30 mouse cellular contexts compared by ENCODE assay signal in genomic region chr11:70070603-70071002, GRCm38 (mm10). TPM values are rescaled to one million over a fixed set of nuclear protein-coding genes. Genes with fewer than 3 reads are reported as not detected.
"Had no signal": no experiment of that assay in that cellular context is flagged by ENCODE, and none has a peak within 500 bp of the region (broad histone marks: within the 10 kb centered on the region; RNA-seq: fewer than 3 reads in every experiment).

No protein-coding gene starts in this region.

RNA-seq across cellular contexts. Expression of gene Asgr1, which starts 16.7 kb away (rescaled TPM):
- total RNA-seq: gastrocnemius, adult 18-20 months; gastrocnemius, adult 8-10 months; gastrocnemius, postnatal 14 days; gastrocnemius, postnatal 36 days; heart, adult 18-20 months; heart, adult 8-10 months; heart, postnatal 25 days; heart, postnatal 4 days had no signal
- polyA plus RNA-seq: heart, embryonic 14.5 days; heart, embryonic 16.5 days; inflammation-experienced regulatory T-cells, adult 6 months; intestine, postnatal 0 days; large intestine, adult 2 months had no signal

RNA-seq across cellular contexts. Expression of gene Asgr2, which starts 21.8 kb away (rescaled TPM):
- total RNA-seq: forebrain, postnatal 0 days; gastrocnemius, adult 8-10 months; gastrocnemius, postnatal 14 days; gastrocnemius, postnatal 36 days; heart, postnatal 10 days; heart, postnatal 25 days; heart, postnatal 4 days; layer of hippocampus, adult 18-20 months; layer of hippocampus, postnatal 14 days; layer of hippocampus, postnatal 36 days; left cerebral cortex, adult 18-20 months; left cerebral cortex, adult 8-10 months; left cerebral cortex, postnatal 10 days; left cerebral cortex, postnatal 25 days; left cerebral cortex, postnatal 4 days had no signal
- polyA plus RNA-seq: forebrain, embryonic 15.5 days; forebrain, postnatal 0 days; heart, embryonic 12.5 days; heart, embryonic 14.5 days; hindbrain, embryonic 10.5 days; hindbrain, embryonic 12.5 days; hindbrain, embryonic 14.5 days; hindbrain, embryonic 16.5 days; inflammation-experienced regulatory T-cells, adult 6 months; kidney, embryonic 14.5 days had no signal

RNA-seq across cellular contexts. Expression of gene Mgl2, which starts 59.5 kb away (rescaled TPM):
- polyA plus RNA-seq: heart, embryonic 12.5 days; hindbrain, embryonic 10.5 days; inflammation-experienced regulatory T-cells, adult 6 months had no signal
